Mouse (Mus musculus): ENCODE results near the gene Dtx2. TPM values are rescaled to one million over a fixed set of nuclear protein-coding genes. Genes with fewer than 3 reads are reported as not detected.

Dtx2 gene
- polyA plus RNA-seq (2012; rRNA removed; ENCODE audit: low replicate concordance), result 44.7 and 67.3 TPM in 2 replicates

DNA sequence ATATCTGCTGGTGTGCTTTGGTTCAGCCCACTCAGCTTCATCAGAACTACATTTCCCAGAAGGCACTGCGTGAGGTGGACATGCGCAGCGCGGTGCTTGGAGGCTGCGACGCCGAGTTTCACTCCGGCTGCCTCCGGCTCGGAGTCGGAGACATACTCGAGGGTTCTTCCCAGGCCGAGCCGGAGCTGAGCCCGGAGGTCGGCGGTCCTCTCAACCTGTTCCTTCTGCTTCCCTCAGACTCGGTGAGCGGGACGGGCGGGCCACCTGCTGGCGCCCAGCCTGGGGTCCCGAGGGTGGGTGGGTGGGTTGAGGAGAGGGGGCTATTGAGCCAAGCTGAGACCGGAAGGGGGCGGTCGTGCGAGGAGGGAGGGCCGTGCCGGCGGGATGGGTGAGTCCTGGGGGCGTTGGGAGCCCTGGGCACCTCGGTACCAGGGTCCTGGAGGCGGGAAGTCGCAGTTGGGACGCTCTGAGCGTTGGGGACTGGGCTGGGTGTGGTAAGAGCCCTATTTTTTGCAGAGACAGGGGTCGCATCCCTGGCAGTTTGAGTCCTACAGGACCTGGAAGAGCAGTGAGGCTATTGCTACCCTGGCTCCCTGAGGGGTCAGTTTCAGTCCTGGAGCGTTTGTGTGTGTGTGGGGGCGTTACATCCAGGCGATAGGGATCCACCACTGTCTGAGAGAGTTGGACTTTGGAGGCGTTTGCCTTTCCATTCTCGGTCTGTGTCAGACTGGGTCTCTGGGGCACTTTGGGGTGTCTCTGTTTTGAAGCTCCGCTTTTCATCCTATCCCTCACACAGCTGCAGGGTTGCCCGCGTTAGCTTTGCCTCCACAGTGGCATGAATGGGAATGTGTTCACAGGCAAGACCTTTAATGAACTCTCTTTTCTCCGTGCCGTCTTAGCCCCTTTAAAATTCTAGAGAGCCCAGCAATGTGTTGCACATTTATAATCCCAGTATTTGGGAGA, at the start of gene Dtx2:
Gene Dtx2 (plus strand): TSS at position 76 of the 963 bp plus-strand sequence.

DNA sequence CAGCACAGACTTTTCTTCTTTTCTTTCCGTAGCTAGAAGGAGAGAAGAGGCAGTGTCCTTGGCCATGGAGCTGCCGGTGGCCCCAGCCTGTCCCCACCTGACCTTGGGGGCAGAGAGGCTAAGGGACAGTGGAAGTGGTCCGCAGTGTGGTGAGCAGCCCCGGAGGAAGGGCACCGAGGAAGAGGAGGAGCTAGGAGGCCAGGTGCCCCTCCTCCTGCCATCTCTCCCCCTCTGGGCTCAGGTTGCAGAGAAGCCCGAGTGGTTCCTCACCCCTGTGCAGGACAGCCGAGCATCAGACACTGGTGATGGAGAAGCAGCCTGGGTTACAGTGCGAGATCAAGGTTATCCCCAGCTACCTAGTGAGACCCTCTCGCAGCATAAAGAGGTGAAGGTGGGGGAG, 20.2 kb upstream of the Dtx2 start, which contains the start of gene Ssc4d:
Gene Ssc4d (minus strand): TSS at position 167 of the 400 bp plus-strand sequence.

DNA sequence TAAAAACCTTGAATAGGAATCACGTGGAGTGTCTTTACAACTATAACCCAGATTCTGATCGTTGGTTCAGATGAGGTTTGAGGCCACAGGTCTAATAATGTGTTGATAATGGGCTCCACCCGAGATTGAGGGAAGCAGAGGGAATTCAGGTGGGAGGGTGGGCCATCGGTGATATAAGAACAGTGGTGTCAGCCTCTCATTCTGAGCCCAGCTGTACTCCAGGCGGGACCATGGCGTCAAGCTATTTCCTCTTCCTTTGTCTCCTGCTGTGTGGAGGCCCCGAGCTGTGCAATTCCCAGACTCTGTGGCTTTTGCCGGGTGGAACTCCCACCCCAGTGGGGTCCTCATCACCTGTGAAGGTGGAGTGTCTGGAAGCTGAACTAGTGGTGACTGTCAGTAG, 14.7 kb upstream of the Dtx2 start, which contains the start of gene Zp3:
Gene Zp3 (plus strand): TSS at position 196 of the 400 bp plus-strand sequence.

DNA sequence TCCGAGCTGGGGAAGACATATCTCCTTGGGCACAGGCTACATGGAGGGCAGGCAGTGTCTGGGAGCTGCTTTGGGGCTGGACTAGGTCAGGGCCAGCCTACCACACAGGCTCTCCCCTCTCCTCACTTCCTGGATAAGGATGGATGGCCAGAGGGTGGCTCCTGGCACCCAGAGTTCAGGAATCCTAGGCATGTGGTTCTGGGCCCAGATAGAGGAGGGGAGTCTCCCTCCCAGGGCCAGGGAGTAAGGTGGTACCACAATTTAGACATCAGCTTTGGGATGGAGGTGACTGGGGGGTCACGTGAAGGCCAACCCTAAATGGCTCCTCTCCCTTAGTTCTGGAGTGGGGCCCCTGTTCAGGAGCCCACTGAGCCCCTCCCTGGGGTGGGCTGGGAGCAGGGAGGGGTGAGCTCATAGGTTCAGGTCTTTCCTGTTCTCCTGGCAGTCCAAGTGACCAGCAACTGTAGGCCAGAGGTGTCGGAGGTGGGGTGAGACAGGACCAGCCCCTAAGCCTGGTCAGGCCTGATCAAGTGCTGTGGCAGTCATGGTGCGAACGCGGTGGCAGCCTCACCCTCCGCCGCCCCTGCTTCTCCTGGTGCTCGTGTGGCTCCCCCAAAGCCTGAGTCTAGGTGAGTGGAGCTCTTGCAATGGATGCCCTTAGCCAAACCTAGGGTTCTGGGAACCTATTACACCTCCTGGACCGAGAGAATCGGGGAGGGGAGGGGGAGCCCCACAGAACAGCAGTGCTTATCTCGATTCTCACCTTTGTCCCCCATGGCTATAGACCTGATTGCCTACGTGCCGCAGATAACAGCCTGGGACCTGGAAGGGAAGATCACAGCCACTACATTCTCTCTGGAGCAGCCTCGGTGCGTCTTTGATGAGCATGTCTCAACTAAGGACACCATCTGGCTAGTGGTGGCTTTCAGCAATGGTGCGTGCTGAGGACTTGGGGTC, 43.9 kb downstream of the Dtx2 start, which contains the start of gene Upk3b:
Gene Upk3b (plus strand): TSS at position 239 of the 957 bp plus-strand sequence.

DNA sequence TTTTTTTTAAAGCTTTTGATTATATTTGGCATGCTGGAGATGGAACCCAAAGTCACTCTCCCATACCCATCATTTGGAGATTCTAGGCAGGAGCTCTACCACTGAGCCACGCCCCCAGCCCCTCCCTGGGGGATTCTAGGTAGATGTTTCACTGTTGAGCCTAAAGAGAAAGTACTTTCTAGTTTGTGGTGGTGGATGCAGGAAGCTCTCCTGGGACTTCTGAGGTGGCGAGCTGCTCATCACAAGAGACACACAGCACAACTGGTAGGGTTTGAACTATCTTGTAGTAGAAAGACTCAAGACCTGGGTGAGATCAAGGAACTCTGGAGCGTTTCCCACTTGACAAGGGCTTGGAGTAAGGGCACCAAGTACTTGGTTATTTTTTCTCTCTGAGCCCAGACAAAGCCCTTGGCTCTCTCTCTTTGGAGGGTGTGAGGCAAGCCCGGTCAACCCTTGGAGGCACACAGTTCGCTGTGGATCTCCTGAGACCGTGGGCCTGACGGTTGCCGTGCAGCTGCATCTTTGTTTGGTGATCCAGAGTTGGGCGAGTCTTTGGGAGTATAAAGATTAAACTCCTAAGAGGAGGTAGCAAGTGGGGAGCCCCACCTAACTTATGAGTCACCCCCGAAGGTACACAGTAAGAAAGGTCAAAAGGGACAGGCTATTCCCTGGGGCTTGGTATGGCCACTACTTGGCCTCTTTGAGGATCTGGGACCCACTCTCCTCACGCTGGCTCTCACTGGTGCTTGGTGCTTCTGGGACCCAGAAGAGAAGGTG, 59.9 kb downstream of the Dtx2 start, which contains the start of gene Upk3bl:
Gene Upk3bl (plus strand): TSS at position 192 of the 777 bp plus-strand sequence.

Other genes starting within 250 kb of the Dtx2 start
- 0.39 and 1.1 TPM in 2 replicates for gene Styxl1, start 216.4 kb upstream of the Dtx2 start, polyA plus RNA-seq (2012; rRNA removed; ENCODE audit: low replicate concordance)
- 642 and 972 TPM in 2 replicates for gene Mdh2, start 216.3 kb upstream of the Dtx2 start, polyA plus RNA-seq (2012; rRNA removed; ENCODE audit: low replicate concordance)
- gene Srrm3, start 187.9 kb upstream of the Dtx2 start, polyA plus RNA-seq (2012; rRNA removed; ENCODE audit: low replicate concordance), result 0.04 and 0.15 TPM in 2 replicates
- 312 and 339 TPM in 2 replicates for gene Hspb1, start 106.9 kb upstream of the Dtx2 start, polyA plus RNA-seq (2012; rRNA removed; ENCODE audit: low replicate concordance)
- 197 and 345 TPM in 2 replicates for gene Ywhag, start 60.2 kb upstream of the Dtx2 start, polyA plus RNA-seq (2012; rRNA removed; ENCODE audit: low replicate concordance)
- 7.2 and 11.4 TPM in 2 replicates for gene Ssc4d, start 20.3 kb upstream of the Dtx2 start, polyA plus RNA-seq (2012; rRNA removed; ENCODE audit: low replicate concordance)
- 0.09 TPM in 1 of 2 replicates, not detected in the other for gene Zp3, start 14.7 kb upstream of the Dtx2 start, polyA plus RNA-seq (2012; rRNA removed; ENCODE audit: low replicate concordance)
- 28.6 and 62.8 TPM in 2 replicates for gene Upk3b, start 43.7 kb downstream of the Dtx2 start, polyA plus RNA-seq (2012; rRNA removed; ENCODE audit: low replicate concordance)
- 4.1 TPM in 1 of 2 replicates, not detected in the other for gene Upk3bl, start 59.7 kb downstream of the Dtx2 start, polyA plus RNA-seq (2012; rRNA removed; ENCODE audit: low replicate concordance)
- 18.1 and 35.3 TPM in 2 replicates for gene Rasa4, start 89.1 kb downstream of the Dtx2 start, polyA plus RNA-seq (2012; rRNA removed; ENCODE audit: low replicate concordance)
- 82.5 and 100 TPM in 2 replicates for gene Polr2j, start 121.8 kb downstream of the Dtx2 start, polyA plus RNA-seq (2012; rRNA removed; ENCODE audit: low replicate concordance)
- gene Lrwd1, start 141.3 kb downstream of the Dtx2 start, polyA plus RNA-seq (2012; rRNA removed; ENCODE audit: low replicate concordance), result 22.4 and 40.0 TPM in 2 replicates
- gene Alkbh4, start 141.3 kb downstream of the Dtx2 start, polyA plus RNA-seq (2012; rRNA removed; ENCODE audit: low replicate concordance), result 11.5 and 18.1 TPM in 2 replicates
- gene Orai2, start 175.9 kb downstream of the Dtx2 start, polyA plus RNA-seq (2012; rRNA removed; ENCODE audit: low replicate concordance), result 9.4 and 23.4 TPM in 2 replicates
- gene Prkrip1, start 204.2 kb downstream of the Dtx2 start, polyA plus RNA-seq (2012; rRNA removed; ENCODE audit: low replicate concordance), result 10.8 and 17.4 TPM in 2 replicates